Mouse (Mus musculus) adrenal gland, adult 8-10 months (tissue): ENCODE results near the gene Ppip5k2. TPM values are rescaled to one million over a fixed set of nuclear protein-coding genes. Genes with fewer than 3 reads are reported as not detected.

Source experiments
- DNase-seq: peaks from one replicate; pipeline ENCODE4 v3.0.0; 2022
- total RNA-seq, 4 experiments: library from RNA; stranded (reverse); gene quantifications; 2 replicates each; pipeline ENCODE4 v1.2.4; 2022

Gene Ppip5k2
- total RNA-seq, 4 experiments from 2014 or later: 13.4 to 18.2 (median 16.7) TPM

DNA sequence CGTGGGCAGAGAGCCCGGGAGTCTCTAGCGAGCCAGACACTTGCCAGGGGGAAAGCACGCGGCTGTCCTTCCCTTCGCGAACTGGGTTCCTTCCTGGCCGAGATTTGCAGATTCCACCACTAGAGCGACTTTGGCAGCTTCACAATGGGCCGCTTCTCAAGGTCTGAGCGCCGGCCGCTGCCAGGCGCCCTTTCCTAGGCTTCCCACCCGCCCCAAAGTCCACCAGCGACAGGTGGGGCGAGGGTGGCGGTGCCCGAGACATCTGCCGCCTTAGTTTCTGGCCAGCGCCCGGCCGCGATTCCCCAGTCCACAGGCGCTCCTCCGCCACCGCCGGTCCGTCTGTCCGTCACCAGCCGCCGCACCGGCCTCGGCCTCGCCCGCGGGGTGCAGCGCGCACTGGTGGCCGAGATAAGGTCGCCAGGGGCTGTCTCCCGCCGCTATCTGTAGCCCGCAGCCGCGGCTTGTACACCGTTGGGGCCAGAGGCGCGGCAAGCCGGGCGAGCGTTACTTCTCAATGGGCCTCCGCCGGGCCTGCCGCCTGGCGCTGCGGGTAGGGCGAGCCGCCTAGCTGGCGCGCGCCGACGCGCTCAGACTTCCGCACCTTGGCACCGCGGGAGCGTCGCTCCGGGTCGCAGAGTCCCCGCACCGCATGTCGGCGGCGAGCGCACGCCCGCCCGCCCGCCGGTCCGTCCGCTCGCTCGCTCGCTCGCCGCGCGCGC, 109.4 kb downstream of the Ppip5k2 start:
- peak; percentile 69 for DNase-seq

DNA sequence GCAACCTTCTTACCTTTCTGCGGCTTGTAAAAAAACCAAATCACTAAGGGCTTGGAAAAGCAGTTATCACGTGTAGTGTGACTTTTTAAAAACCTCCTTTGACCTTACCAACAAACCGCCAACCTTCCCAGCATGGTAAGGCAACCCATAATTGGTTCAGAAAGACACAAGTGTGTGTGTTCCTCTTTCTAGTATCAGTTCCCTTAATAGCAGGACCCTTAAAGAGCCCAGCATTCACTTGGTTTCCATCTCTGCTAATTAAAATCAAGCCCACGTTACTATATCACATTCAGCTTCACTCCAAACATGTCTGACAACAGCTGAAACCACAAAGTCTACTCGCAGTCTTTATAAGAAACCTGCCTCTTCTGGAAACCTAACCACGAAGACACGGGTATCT, 110.8 kb downstream of the Ppip5k2 start:
- no peak for DNase-seq

- no peak for DNase-seq
Observed at GRCm38 (mm10) chr1:97657786-97658185, 112.4 kb downstream of the Ppip5k2 start.

- no peak for DNase-seq
Observed at GRCm38 (mm10) chr1:97657201-97657600, 113.0 kb downstream of the Ppip5k2 start.

Other genes with a start within 250 kb of the Ppip5k2 start
- gene D1Ertd622e, start 108.3 kb downstream of the Ppip5k2 start, total RNA-seq: 10 to 100 TPM; 13.6 to 18.6 (median 15.3) TPM
- 10 to 100 TPM; 11.2 to 16.0 (median 12.7) TPM for gene Gin1, start 239 bp downstream of the Ppip5k2 start, total RNA-seq